Mouse (Mus musculus) heart, embryonic 11.5 days (tissue): ENCODE results near the gene Ahcy. TPM values are rescaled to one million over a fixed set of nuclear protein-coding genes. Genes with fewer than 3 reads are reported as not detected.

Source experiments
- ATAC-seq: fragments of 200-750 bp; cut with Nextera tagmentation; replicated peaks from 2 replicates; pipeline ENCODE4 v1.8.0; 2017; ENCODE audit warnings: moderate library complexity; ENCODE audit not compliant: insufficient number of reproducible peaks, low FRiP score, low TSS enrichment
- H3K27ac ChIP-seq: fragments of 300-500 bp; sonication (generic); 2 replicates; pipeline ENCODE4 v1.5.1; 2014; ENCODE audit warnings: mild to moderate bottlenecking, low read depth, low read length
- H3K27me3 ChIP-seq: fragments of 300-500 bp; sonication (generic); 2 replicates; pipeline ENCODE4 v1.6.1; 2014; ENCODE audit warnings: mild to moderate bottlenecking, low read length, mixed read lengths; ENCODE audit not compliant: control insufficient read depth, insufficient read depth
- H3K36me3 ChIP-seq: fragments of 300-500 bp; sonication (generic); 2 replicates; pipeline ENCODE4 v1.6.1; 2014; ENCODE audit warnings: mild to moderate bottlenecking, low read length, moderate library complexity, mixed read lengths; ENCODE audit not compliant: control insufficient read depth, insufficient read depth
- H3K4me1 ChIP-seq: fragments of 300-500 bp; sonication (generic); 2 replicates; pipeline ENCODE4 v1.6.1; 2014; ENCODE audit warnings: low read length; ENCODE audit not compliant: control insufficient read depth, insufficient read depth
- H3K4me2 ChIP-seq: fragments of 300-500 bp; sonication (generic); 2 replicates; pipeline ENCODE4 v1.6.1; 2014; ENCODE audit warnings: mild to moderate bottlenecking, moderate library complexity
- H3K4me3 ChIP-seq: fragments of 300-500 bp; sonication (generic); 2 replicates; pipeline ENCODE4 v1.5.1; 2014; ENCODE audit warnings: low read depth, low read length
- H3K9ac ChIP-seq: fragments of 300-500 bp; sonication (generic); 2 replicates; pipeline ENCODE4 v1.6.1; 2014; ENCODE audit warnings: mild to moderate bottlenecking, low read depth, low read length, moderate library complexity
- H3K9me3 ChIP-seq: fragments of 300-500 bp; sonication (generic); replicated peaks from 2 replicates; pipeline ENCODE4 v1.6.1; 2016; ENCODE audit warnings: low read length; ENCODE audit not compliant: control insufficient read depth
- WGBS: fragments of 180-500 bp; shearing (Covaris S2); extraction: QIAGEN DNeasy Blood & Tissue Kit; methylation state at CpG from one replicate; pipeline ENCODE4 v1.1.7; 2014; ENCODE audit not compliant: insufficient replicate concordance; 5-methylcytosine and 5-hydroxymethylcytosine counted together
- polyA plus RNA-seq: library from polyadenylated mRNA; unstranded; fragments of >200 nt; fragmentation: Nextera tagmentation; extraction: Ambion mirVana; gene quantifications from 2 replicates; pipeline ENCODE4 v1.2.1, GENCODE M21; 2014

Ahcy gene
- polyA plus RNA-seq, 1 experiment from 2014 or later: 59.0 TPM

DNA sequence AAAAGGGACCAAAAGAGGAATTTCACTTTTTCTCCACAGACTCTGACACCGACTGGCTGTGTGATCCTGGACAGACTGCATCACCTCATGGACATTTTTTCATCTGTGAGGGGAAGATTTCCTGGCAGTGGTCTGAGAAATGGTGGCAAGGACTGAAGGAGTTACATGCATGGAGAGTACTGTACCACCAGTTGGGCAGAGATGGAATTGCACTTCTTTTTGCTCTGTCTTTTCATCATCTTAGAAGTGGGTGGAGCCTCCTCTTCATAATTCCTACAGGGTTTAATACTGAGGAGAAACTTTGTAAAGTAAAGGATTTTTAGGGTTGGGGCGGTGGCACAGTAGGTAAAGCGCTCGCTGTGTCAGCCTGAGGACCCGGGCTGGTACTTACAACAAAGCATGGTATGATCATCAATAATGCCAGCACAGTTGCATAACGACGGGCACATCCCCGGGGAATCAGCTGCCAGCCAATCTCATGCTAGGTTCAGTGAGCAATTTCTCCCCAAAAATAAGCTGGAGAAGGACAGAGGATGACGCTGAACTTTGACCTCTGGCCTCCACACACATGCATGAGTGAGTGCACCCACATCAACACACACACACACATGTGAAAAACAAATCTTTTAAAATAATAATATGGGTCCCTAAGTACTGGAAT lies 24.6 kb upstream of the Ahcy start:
- WGBS: 76% methylated on average over 9 of the region's 9 CpGs
- Histone ChIP-seq H3K27me3 (no peaks in the 10 kb centered on the region), H3K4me1 (peaks cover 12% of the 10 kb centered on the region; the same call in 1 of the 2 replicates), H3K36me3 (no peaks in the 10 kb centered on the region), H3K4me3 (no peak overlapping the region), H3K9me3 (no peaks in the 10 kb centered on the region), H3K9ac (no peak overlapping the region), H3K4me2 (no peak overlapping the region), H3K27ac (no peak overlapping the region)
- no peak for ATAC-seq

DNA sequence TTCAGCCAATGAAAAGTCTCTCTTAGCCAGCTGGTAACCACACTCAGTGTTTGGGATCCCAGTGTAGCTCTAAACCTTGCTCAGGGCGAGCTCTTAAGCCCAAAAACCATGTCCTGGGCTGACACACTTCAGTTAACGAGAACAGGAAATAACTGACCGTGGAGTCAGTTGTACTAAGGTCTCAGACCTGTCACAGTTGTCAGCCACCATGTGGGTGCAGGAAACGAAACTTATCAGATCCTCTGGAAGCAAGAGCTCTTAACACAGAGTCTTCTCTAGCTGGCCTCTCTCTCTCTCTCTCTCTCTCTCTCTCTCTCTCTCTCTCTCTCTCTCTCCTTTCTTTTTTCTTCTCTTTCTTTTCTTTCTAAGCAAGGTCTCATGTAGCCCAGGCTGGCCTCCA lies 19.1 kb upstream of the Ahcy start:
- Histone ChIP-seq H3K9me3 (no peaks in the 10 kb centered on the region), H3K9ac (no peak overlapping the region), H3K4me3 (no peak overlapping the region), H3K4me2 (no peak overlapping the region), H3K27ac (no peak overlapping the region), H3K4me1 (peaks cover 6% of the 10 kb centered on the region; the same call in 1 of the 2 replicates), H3K27me3 (no peaks in the 10 kb centered on the region), H3K36me3 (no peaks in the 10 kb centered on the region)
- ATAC-seq: no peak
- 29% methylated on average over 4 of the region's 4 CpGs for WGBS

DNA sequence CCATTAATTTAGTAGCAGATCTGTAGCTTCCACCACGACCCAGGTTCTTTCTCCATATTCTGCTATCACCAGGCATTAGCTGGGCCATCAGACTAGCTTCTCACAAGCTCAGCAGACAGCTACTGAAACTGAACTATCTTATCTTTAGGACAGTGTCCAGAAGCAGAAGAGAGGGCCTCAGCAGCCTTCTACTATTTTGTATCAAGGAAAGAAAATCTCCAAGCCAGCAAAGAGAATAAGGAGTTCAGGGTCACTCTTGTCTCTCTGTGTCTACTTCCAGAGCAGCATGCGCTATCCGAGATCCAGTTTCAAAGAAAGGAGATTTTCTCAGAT lies 17.4 kb upstream of the Ahcy start:
- H3K4me2 ChIP-seq: no peak overlapping the region
- H3K4me1 ChIP-seq: peaks cover 6% of the 10 kb centered on the region; the same call in 1 of the 2 replicates
- H3K27ac ChIP-seq: no peak overlapping the region
- H3K27me3 ChIP-seq: no peaks in the 10 kb centered on the region
- ATAC-seq: no peak
- no peak overlapping the region for H3K4me3 ChIP-seq
- H3K36me3 ChIP-seq: no peaks in the 10 kb centered on the region
- WGBS: 53% methylated on average over 3 of the region's 3 CpGs
- H3K9ac ChIP-seq: no peak overlapping the region
- no peaks in the 10 kb centered on the region for H3K9me3 ChIP-seq

DNA sequence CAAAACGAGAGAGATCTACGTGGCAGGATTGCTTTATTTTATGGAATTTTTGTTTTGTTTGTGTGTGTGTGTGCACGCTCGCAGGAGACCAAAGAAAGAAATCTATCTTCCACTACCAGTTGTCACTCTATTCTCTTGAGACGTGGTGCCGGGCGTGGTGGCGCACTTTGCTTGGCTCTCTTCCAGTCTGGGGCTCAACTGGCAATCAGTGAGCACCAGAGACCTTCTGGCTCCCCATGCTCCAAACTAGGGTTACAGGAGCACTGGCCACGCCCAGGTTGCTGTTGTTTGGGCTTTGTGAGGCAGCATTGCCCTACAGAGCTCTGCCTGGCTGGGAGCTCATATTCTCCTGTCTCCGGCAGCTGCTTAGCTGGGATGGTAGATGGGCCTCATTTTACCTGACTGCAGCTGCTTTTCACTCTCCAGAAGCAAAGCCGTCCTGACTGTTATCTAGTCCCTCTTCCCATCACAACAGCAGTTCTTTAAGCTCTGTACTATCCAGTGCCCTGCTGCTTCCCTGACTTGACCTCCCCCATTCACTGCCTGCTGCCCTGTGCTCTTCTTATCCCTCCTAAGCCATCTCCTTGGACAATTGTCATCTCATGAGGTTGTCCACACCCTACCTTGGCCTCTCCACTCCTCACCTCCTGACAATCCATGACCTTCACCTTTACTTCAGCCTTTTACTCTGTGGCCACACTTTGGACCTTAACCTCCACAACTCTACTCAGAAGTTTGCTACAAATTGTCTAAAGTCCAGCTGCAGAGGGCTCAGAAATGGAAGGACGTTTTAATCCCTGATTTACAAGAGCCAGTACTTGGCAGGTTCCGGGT lies 16.8 kb upstream of the Ahcy start:
- Histone ChIP-seq H3K27me3 (no peaks in the 10 kb centered on the region), H3K27ac (no peak overlapping the region), H3K4me2 (no peak overlapping the region), H3K36me3 (no peaks in the 10 kb centered on the region), H3K4me1 (peaks cover 6% of the 10 kb centered on the region; the same call in 1 of the 2 replicates), H3K9me3 (no peaks in the 10 kb centered on the region), H3K9ac (no peak overlapping the region), H3K4me3 (no peak overlapping the region)
- WGBS: 67% methylated on average over 13 of the region's 13 CpGs
- ATAC-seq: no peak

DNA sequence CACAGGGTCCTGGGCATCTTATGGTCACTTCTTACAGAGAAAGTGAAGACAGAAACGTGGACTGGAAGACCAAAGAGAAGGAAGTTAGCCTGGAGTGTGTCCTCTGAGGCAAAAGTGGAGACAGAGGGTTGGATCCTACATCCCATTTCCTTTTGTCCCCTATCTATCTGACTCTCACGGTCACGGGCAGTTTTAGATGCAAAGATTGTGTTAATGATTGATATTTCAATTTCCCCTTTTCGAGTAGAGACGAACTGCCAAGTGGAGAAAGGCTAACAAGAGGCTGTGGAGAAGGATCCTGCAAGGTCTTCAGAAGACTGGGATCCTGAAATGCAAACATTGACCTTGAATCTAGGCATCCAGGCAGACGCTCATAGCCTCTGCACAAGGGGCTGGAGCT lies 14.0 kb upstream of the Ahcy start:
- Histone ChIP-seq H3K36me3 (no peaks in the 10 kb centered on the region), H3K27ac (no peak overlapping the region), H3K27me3 (no peaks in the 10 kb centered on the region), H3K4me2 (no peak overlapping the region), H3K4me3 (no peak overlapping the region), H3K9me3 (no peaks in the 10 kb centered on the region), H3K4me1 (peaks cover 6% of the 10 kb centered on the region; the same call in 1 of the 2 replicates), H3K9ac (no peak overlapping the region)
- no peak for ATAC-seq
- 77% methylated on average over 6 of the region's 6 CpGs for WGBS

DNA sequence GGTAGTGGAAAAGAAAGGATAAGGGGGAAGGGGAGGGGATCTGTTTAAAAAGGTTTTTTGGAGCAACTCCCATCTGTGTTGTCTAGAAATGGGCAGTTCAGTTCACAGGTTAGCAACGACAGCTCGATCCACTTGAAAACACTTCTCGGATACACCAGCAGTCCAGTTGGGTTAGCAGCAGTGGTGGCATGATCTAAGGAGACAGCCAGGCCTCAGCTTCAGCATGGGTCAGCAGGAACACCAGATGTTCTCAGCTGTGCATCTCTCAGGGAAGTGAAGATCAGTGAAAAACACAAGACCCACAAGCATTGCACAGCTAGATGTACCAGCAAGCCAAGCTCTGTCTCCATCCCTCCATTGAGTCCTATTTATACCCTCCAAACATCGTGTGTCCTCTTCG lies 12.0 kb upstream of the Ahcy start:
- H3K9me3 ChIP-seq: no peaks in the 10 kb centered on the region
- no peaks in the 10 kb centered on the region for H3K36me3 ChIP-seq
- H3K27me3 ChIP-seq: no peaks in the 10 kb centered on the region
- H3K4me3 ChIP-seq: no peak overlapping the region
- H3K9ac ChIP-seq: no peak overlapping the region
- ATAC-seq: no peak
- H3K4me1 ChIP-seq: peaks cover 3% of the 10 kb centered on the region; the same call in 1 of the 2 replicates
- H3K27ac ChIP-seq: no peak overlapping the region
- no peak overlapping the region for H3K4me2 ChIP-seq
- WGBS: 82% methylated on average over 5 of the region's 5 CpGs

DNA sequence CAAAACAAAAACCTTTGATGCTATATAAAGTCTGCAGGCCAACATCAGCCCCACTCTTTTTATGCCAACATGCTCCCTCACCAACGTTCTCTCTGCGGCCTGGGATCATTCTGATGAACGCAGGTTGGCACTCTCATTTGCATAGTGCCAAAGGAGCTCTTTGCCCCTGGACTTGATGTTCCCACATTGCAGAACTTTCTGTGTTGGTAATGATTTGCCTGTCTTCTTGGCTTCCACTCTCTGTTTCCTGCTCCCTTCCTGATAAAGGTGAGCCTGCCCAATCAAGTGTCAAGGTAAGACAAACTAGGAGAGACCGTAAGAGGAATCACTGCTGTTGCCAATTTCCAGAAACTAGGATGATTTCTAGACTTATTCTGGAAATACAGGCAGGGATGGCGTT lies 10.2 kb upstream of the Ahcy start:
- no peak for ATAC-seq
- no peaks in the 10 kb centered on the region for H3K9me3 ChIP-seq
- H3K27me3 ChIP-seq: no peaks in the 10 kb centered on the region
- no peaks in the 10 kb centered on the region for H3K4me1 ChIP-seq
- WGBS: 83% methylated on average over 5 of the region's 5 CpGs
- no peak overlapping the region for H3K4me2 ChIP-seq
- no peak overlapping the region for H3K27ac ChIP-seq
- H3K36me3 ChIP-seq: no peaks in the 10 kb centered on the region
- H3K9ac ChIP-seq: no peak overlapping the region
- no peak overlapping the region for H3K4me3 ChIP-seq

DNA sequence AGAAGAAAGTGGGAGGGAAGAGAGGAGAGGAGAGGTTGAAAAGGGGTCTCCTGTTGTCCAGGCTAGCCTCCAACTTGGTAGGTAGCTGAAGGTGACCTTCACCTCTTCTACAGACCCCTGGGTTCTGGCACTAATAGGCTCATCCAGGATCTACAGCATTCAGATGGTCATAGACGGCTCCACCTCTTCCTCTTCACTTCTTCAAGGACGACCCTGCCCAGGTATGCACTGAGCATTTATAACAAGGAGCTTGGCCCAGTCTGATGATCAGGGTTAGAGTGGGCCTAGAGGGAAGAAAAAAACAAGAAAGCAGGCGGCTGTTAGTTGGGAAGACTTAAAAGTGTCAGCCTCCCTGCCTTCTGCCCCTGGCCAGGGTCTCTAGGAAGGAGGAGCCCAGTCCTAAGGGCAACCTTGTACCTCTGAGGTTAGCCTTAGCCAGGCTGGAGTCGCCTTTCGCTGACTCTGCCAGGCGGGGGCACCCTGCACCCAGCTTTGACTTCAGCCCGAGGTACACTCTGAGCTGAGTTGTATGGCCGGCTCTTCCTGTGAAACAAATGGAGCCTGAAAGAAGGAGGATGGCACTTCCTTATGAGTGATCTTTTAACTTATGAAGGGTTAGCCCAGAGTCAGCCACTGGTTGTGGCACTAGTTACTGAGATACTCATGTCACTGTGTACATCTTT lies 8.0 kb upstream of the Ahcy start:
- Histone ChIP-seq H3K4me1 (no peaks in the 10 kb centered on the region), H3K4me3 (no peak overlapping the region), H3K27me3 (no peaks in the 10 kb centered on the region), H3K9ac (no peak overlapping the region), H3K4me2 (no peak overlapping the region), H3K9me3 (no peaks in the 10 kb centered on the region), H3K27ac (no peak overlapping the region), H3K36me3 (no peaks in the 10 kb centered on the region)
- WGBS: 18% methylated on average over 8 of the region's 8 CpGs
- no peak; the same call in 1 of the 2 replicates for ATAC-seq
